Mouse (Mus musculus) heart, adult 2 months (tissue): Measurements from ENCODE around the gene 4933434E20Rik. TPM values are rescaled to one million over a fixed set of nuclear protein-coding genes. Genes with fewer than 3 reads are reported as not detected.

Experiments
- DNase-seq, 2 experiments: peaks; one replicate each; pipeline ENCODE4 v3.0.0; 2021
- H3K27ac ChIP-seq: fragments of 200-600 bp; 2 replicates; pipeline ENCODE4 v1.8.1; 2022
- H3K27me3 ChIP-seq: fragments of 200-500 bp; 2 replicates; pipeline ENCODE4 v1.6.1; 2012; ENCODE audit warnings: mild to moderate bottlenecking, low read length, inconsistent platforms, mixed read lengths; ENCODE audit not compliant: control insufficient read depth, insufficient read depth
- H3K36me3 ChIP-seq: fragments of 200-500 bp; 2 replicates; pipeline ENCODE4 v1.6.1; 2012; ENCODE audit warnings: low read length, inconsistent platforms; ENCODE audit not compliant: control insufficient read depth, insufficient read depth
- H3K4me1 ChIP-seq: fragments of 200-500 bp; 2 replicates; pipeline ENCODE4 v1.6.1; 2011; ENCODE audit warnings: low read length; ENCODE audit not compliant: control insufficient read depth, insufficient read depth
- H3K4me3 ChIP-seq: fragments of 200-600 bp; 2 replicates; pipeline ENCODE4 v1.8.1; 2022
- H3K79me2 ChIP-seq: fragments of 200-500 bp; replicated peaks from 2 replicates; pipeline ENCODE4 v1.6.1; 2012; ENCODE audit warnings: mild to moderate bottlenecking, inconsistent platforms, low read length, moderate library complexity, mixed read lengths; ENCODE audit not compliant: control insufficient read depth, insufficient read depth
- H3K9ac ChIP-seq: fragments of 200-500 bp; 2 replicates; pipeline ENCODE4 v1.6.1; 2012; ENCODE audit warnings: low read depth, mild to moderate bottlenecking, control low read depth, inconsistent platforms, low read length, mixed read lengths
- CTCF ChIP-seq: fragments of 200-600 bp; IDR thresholded peaks from 2 replicates; pipeline ENCODE4 v1.8.1; 2022; ENCODE audit warnings: antibody characterized with exemption, mild to moderate bottlenecking, moderate library complexity
- EP300 ChIP-seq: fragments of 200-500 bp; IDR thresholded peaks from 2 replicates; pipeline ENCODE4 v1.6.1; 2011; ENCODE audit warnings: low read depth, low read length, control low read depth; ENCODE audit not compliant: insufficient read depth
- POLR2A ChIP-seq: fragments of 200-500 bp; IDR thresholded peaks from 2 replicates; pipeline ENCODE4 v1.6.1; 2011; ENCODE audit warnings: mild to moderate bottlenecking, low read depth, low read length, control low read depth; ENCODE audit not compliant: insufficient read depth
- WGBS: fragments of 180-500 bp; shearing (Covaris S2); methylation state at CpG from one replicate; pipeline ENCODE4 v1.1.7; 2018; 5-methylcytosine and 5-hydroxymethylcytosine counted together
- intact Hi-C: fragments of 180-260 bp; cut with DNase I; formaldehyde crosslinking; loops from one replicate; pipeline ENCODE4 v1.15.1; 2025
- microRNA-seq, 2 experiments: library from miRNA; unstranded; fragments of <30 nt; microRNA quantifications; one replicate each; pipeline ENCODE4 v1.2.0; 2021
- polyA plus RNA-seq: library from polyadenylated mRNA; depleted of rRNA; stranded (reverse); fragments of >200 nt; gene quantifications from 2 replicates; pipeline ENCODE4 v1.2.3, GENCODE M21; 2012; rRNA removed
- total RNA-seq, 2 experiments: library from RNA; stranded (reverse); gene quantifications; 2 replicates each; pipeline ENCODE4 v1.2.3; 2021

4933434E20Rik gene
- total and polyA plus RNA-seq, 3 experiments = 52.8 to 96.1 (median 81.6) TPM

DNA sequence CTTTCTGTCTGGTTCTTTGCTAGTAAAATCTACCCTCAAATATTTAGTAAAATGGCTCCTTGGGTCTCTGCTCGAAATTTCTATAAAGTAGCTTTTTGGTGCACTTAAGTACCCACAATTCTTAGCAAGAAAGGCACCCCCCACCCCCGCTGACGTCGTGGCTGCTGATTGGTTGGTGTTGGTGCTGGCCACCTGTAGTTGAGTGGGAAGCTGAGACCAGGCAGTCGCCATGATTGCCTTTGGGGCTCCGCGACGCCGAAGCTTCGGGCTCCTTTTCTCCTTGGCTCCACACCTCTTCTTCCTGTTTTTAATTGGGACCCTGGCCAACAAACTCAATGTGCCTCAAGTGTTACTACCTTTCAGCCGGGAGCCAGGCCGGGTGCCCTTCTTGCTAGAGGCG is 52.5 kb downstream of the 4933434E20Rik start, which contains the start of gene Nup210l:
Nup210l (plus strand) TSS at position 195 of the 400 bp plus-strand sequence.
- no peak for DNase-seq
- TF ChIP-seq CTCF (no peak), POLR2A (no peak), EP300 (no peak)
- no peak within 1 kb of the TSS for H3K27ac ChIP-seq
- H3K9ac ChIP-seq = no peak within 1 kb of the TSS
- no peak within 1 kb of the TSS for H3K4me3 ChIP-seq
- intact Hi-C loops = no loop called here
- H3K79me2 ChIP-seq = no peaks in the 10 kb centered on the region
- no peaks in the 10 kb centered on the region for H3K4me1 ChIP-seq
- no peaks in the 10 kb centered on the region for H3K36me3 ChIP-seq
- WGBS = 72% methylated on average over 13 of the region's 13 CpGs
- no peaks in the 10 kb centered on the region for H3K27me3 ChIP-seq

DNA sequence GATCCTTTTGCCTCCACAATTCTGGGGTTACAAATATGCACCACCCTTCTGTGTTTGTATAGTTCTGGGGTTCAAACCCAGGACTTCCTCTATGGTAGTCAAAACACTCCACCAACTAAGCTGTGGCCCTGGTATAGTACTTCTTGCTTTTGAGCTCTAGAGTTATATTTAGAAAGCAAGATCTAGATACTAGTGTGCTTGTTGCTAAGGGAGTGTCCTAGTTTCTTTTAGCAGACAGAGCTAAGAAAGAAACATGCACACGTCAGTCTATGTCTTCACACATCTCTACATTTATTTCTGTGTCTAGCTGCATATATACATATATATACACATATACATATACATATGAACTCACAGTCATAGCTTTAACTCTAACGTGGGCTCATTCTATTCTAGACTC is 60.3 kb downstream of the 4933434E20Rik start:
- intact Hi-C loops = no loop called here
- no peak overlapping the region for H3K27ac ChIP-seq
- DNase-seq = no peak

DNA sequence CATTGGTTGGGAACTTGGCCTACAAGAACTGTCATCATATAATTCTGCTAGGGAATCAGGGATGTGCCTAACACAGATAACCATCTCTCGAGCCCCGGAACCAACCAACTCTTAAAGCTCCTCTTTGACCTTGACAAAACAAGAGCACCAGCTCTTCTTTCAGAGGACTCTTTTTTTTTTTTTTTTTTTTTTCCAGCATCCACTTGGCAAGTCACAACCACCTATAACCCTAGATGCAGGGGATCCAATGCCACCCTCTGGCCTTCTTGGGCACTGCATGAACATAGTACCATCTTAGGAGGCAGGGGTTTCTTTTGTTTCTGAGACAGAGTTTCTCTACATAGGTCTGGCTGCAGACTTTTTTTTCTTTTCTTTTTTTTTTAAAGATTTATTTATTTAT is 62.9 kb downstream of the 4933434E20Rik start:
- Histone ChIP-seq H3K4me1 (peaks cover 2% of the 10 kb centered on the region; the same call in 1 of the 2 replicates), H3K27me3 (no peaks in the 10 kb centered on the region), H3K9ac (no peak overlapping the region), H3K79me2 (no peaks in the 10 kb centered on the region), H3K36me3 (no peaks in the 10 kb centered on the region), H3K4me3 (no peak overlapping the region), H3K27ac (no peak overlapping the region)
- intact Hi-C loops = no loop called here
- 58% methylated on average over 2 of the region's 2 CpGs for WGBS
- no peak for DNase-seq
- TF ChIP-seq EP300 (no peak), CTCF (peak; percentile 44)

More for the DNA sequence above, 60.3 kb downstream of the 4933434E20Rik start:
- Histone ChIP-seq H3K9ac (no peak overlapping the region), H3K27me3 (no peaks in the 10 kb centered on the region), H3K79me2 (no peaks in the 10 kb centered on the region), H3K4me1 (peaks cover 2% of the 10 kb centered on the region; the same call in 1 of the 2 replicates), H3K36me3 (no peaks in the 10 kb centered on the region), H3K4me3 (no peak overlapping the region)
- WGBS = 56% methylated on average over 2 of the region's 2 CpGs
- TF ChIP-seq EP300 (no peak), CTCF (no peak), POLR2A (no peak)

DNA sequence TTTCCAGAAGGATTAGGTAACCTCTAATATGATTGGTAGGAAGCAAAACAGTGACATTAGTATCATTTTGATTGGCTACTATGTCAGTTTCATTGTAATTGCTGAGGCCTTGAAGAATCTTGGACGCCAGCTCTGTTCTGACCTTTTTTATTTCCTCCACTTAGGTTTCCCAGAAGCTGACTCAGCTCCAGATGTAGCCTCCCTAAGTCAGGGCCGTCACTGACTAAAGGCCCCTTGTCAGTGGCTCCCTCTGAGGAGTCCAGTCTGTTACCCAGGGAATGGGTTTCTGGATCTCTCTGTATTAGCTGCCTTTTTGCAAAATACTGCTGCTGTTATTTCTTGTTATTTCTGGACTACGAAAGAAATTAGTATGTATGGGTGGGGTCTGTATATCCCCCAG is 64.1 kb downstream of the 4933434E20Rik start:
- intact Hi-C loops = no loop called here
- Histone ChIP-seq H3K27ac (no peak overlapping the region), H3K4me1 (peaks cover 2% of the 10 kb centered on the region; the same call in 1 of the 2 replicates), H3K79me2 (no peaks in the 10 kb centered on the region), H3K4me3 (no peak overlapping the region), H3K9ac (no peak overlapping the region), H3K36me3 (no peaks in the 10 kb centered on the region), H3K27me3 (no peaks in the 10 kb centered on the region)
- TF ChIP-seq CTCF = no peak
- TF ChIP-seq POLR2A = no peak
- no peak for TF ChIP-seq EP300
- no peak for DNase-seq
- WGBS = 56% methylated on average over 3 of the region's 3 CpGs

Small RNA genes within 50 kb of the gene (microRNA-seq; reads per million reads assigned to microRNA genes)
- 25.2 to 29.0 reads per million in 2 experiments for gene Mir190b
- 0 to 0.56 reads per million in 2 experiments for gene Mir7669

Other genes with a start within 250 kb of the 4933434E20Rik start
- gene She, start 220.3 kb upstream of the 4933434E20Rik start, total RNA-seq = 10 to 100 TPM; 12.3 to 13.3 TPM
- 3.4 and 7.7 TPM in 2 replicates for gene She, start 220.3 kb upstream of the 4933434E20Rik start, polyA plus RNA-seq
- gene Il6ra, start 138.4 kb upstream of the 4933434E20Rik start, total RNA-seq = 1 to 10 TPM; 4.3 to 4.8 TPM
- gene Il6ra, start 138.4 kb upstream of the 4933434E20Rik start, polyA plus RNA-seq = 2.5 and 2.8 TPM in 2 replicates
- gene Atp8b2, start 88.1 kb upstream of the 4933434E20Rik start, total RNA-seq = 10 to 100 TPM; 15.7 to 18.0 TPM
- gene Atp8b2, start 88.1 kb upstream of the 4933434E20Rik start, polyA plus RNA-seq = 27.3 and 50.1 TPM in 2 replicates
- gene Hax1, start 52.9 kb upstream of the 4933434E20Rik start, total RNA-seq = 10 to 100 TPM; 40.1 to 48.2 TPM
- 32.5 and 54.3 TPM in 2 replicates for gene Hax1, start 52.9 kb upstream of the 4933434E20Rik start, polyA plus RNA-seq
- gene Ubap2l, start 992 bp downstream of the 4933434E20Rik start, total RNA-seq = 100 to 1,000 TPM; 104 to 116 TPM
- gene Ubap2l, start 992 bp downstream of the 4933434E20Rik start, polyA plus RNA-seq = 104 and 137 TPM in 2 replicates
- gene Tpm3, start 21.0 kb downstream of the 4933434E20Rik start, total RNA-seq = 10 to 100 TPM; 42.2 to 44.5 TPM
- gene Tpm3, start 21.0 kb downstream of the 4933434E20Rik start, polyA plus RNA-seq = 48.9 and 60.5 TPM in 2 replicates
- under 1 TPM; 0.11 to 0.13 TPM for gene Nup210l, start 52.5 kb downstream of the 4933434E20Rik start, total RNA-seq
- 0.14 and 0.29 TPM in 2 replicates for gene Nup210l, start 52.5 kb downstream of the 4933434E20Rik start, polyA plus RNA-seq
- gene Rps27, start 162.0 kb downstream of the 4933434E20Rik start, total RNA-seq = 1,000 to 10,000 TPM; 1,040 to 1,280 TPM
- gene Rps27, start 162.0 kb downstream of the 4933434E20Rik start, polyA plus RNA-seq = 696 and 1,017 TPM in 2 replicates
- 1 to 10 TPM; 5.5 to 5.6 TPM for gene Rab13, start 162.1 kb downstream of the 4933434E20Rik start, total RNA-seq
- 3.1 TPM in 2 replicates for gene Rab13, start 162.1 kb downstream of the 4933434E20Rik start, polyA plus RNA-seq
- 10 to 100 TPM; 49.3 to 56.6 TPM for gene Jtb, start 180.0 kb downstream of the 4933434E20Rik start, total RNA-seq
- gene Jtb, start 180.0 kb downstream of the 4933434E20Rik start, polyA plus RNA-seq = 36.0 and 42.3 TPM in 2 replicates
- gene Creb3l4, start 191.9 kb downstream of the 4933434E20Rik start, total RNA-seq = under 1 TPM; 0.14 to 0.16 TPM
- gene Creb3l4, start 191.9 kb downstream of the 4933434E20Rik start, polyA plus RNA-seq = 0.53 and 0.55 TPM in 2 replicates
- 10 to 100 TPM; 67.6 to 75.5 TPM for gene Slc39a1, start 196.5 kb downstream of the 4933434E20Rik start, total RNA-seq
- gene Slc39a1, start 196.5 kb downstream of the 4933434E20Rik start, polyA plus RNA-seq = 57.3 and 83.7 TPM in 2 replicates
- gene Crtc2, start 202.5 kb downstream of the 4933434E20Rik start, total RNA-seq = 10 to 100 TPM; 16.6 to 17.1 TPM
- 32.9 and 33.7 TPM in 2 replicates for gene Crtc2, start 202.5 kb downstream of the 4933434E20Rik start, polyA plus RNA-seq
- gene Dennd4b, start 213.5 kb downstream of the 4933434E20Rik start, total RNA-seq = 10 to 100 TPM; 35.7 to 36.5 TPM
- 45.6 and 45.9 TPM in 2 replicates for gene Dennd4b, start 213.5 kb downstream of the 4933434E20Rik start, polyA plus RNA-seq
- gene Gatad2b, start 241.5 kb downstream of the 4933434E20Rik start, total RNA-seq = 10 to 100 TPM; 40.0 to 45.3 TPM
- 17.7 and 21.0 TPM in 2 replicates for gene Gatad2b, start 241.5 kb downstream of the 4933434E20Rik start, polyA plus RNA-seq